Mouse (Mus musculus) limb, embryonic 12.5 days (tissue): ENCODE measurements around the gene R3hdm4. TPM values are rescaled to one million over a fixed set of nuclear protein-coding genes. Genes with fewer than 3 reads are reported as not detected.
"Not testable (repeated sequence)": the region's sequence is repeated elsewhere in the genome, so short reads cannot be mapped to it uniquely, and the experiment has no call there.

Source experiments
- ATAC-seq: fragments of 200-750 bp; cut with Nextera tagmentation; 2 replicates; pipeline ENCODE4 v1.8.0; 2017; ENCODE audit warnings: low read depth, moderate TSS enrichment; ENCODE audit not compliant: insufficient number of reproducible peaks, insufficient read depth, low FRiP score, low TSS enrichment
- H3K27ac ChIP-seq: fragments of 300-500 bp; sonication (generic); 2 replicates; pipeline ENCODE4 v1.5.1; 2016; ENCODE audit warnings: mild to moderate bottlenecking, moderate library complexity
- H3K27me3 ChIP-seq: fragments of 300-500 bp; sonication (generic); 2 replicates; pipeline ENCODE4 v1.6.1; 2016; ENCODE audit warnings: mild to moderate bottlenecking, moderate library complexity
- H3K36me3 ChIP-seq: fragments of 300-500 bp; sonication (generic); 2 replicates; pipeline ENCODE4 v1.6.1; 2016; ENCODE audit warnings: mild to moderate bottlenecking, moderate library complexity
- H3K4me1 ChIP-seq: fragments of 300-500 bp; sonication (generic); replicated peaks from 2 replicates; pipeline ENCODE4 v1.6.1; 2016
- H3K4me2 ChIP-seq: fragments of 300-500 bp; sonication (generic); 2 replicates; pipeline ENCODE4 v1.6.1; 2016; ENCODE audit warnings: mild to moderate bottlenecking, moderate library complexity
- H3K4me3 ChIP-seq: fragments of 300-500 bp; sonication (generic); replicated peaks from 2 replicates; pipeline ENCODE4 v1.5.1; 2016; ENCODE audit warnings: mild to moderate bottlenecking
- H3K9ac ChIP-seq: fragments of 300-500 bp; sonication (generic); replicated peaks from 2 replicates; pipeline ENCODE4 v1.6.1; 2016; ENCODE audit warnings: mild to moderate bottlenecking, moderate library complexity
- H3K9me3 ChIP-seq: fragments of 300-500 bp; sonication (generic); 2 replicates; pipeline ENCODE4 v1.6.1; 2016; ENCODE audit warnings: mild to moderate bottlenecking, moderate library complexity
- WGBS: fragments of 180-500 bp; shearing (Covaris S2); methylation state at CpG from one replicate; pipeline ENCODE4 v1.1.7; 2016; 5-methylcytosine and 5-hydroxymethylcytosine counted together
- polyA plus RNA-seq: library from polyadenylated mRNA; unstranded; fragments of >200 nt; fragmentation: Nextera tagmentation; extraction: Ambion mirVana; gene quantifications from 2 replicates; pipeline ENCODE4 v1.2.1, GENCODE M21; 2016

Gene R3hdm4
- 149 and 161 TPM in 2 replicates for polyA plus RNA-seq

DNA sequence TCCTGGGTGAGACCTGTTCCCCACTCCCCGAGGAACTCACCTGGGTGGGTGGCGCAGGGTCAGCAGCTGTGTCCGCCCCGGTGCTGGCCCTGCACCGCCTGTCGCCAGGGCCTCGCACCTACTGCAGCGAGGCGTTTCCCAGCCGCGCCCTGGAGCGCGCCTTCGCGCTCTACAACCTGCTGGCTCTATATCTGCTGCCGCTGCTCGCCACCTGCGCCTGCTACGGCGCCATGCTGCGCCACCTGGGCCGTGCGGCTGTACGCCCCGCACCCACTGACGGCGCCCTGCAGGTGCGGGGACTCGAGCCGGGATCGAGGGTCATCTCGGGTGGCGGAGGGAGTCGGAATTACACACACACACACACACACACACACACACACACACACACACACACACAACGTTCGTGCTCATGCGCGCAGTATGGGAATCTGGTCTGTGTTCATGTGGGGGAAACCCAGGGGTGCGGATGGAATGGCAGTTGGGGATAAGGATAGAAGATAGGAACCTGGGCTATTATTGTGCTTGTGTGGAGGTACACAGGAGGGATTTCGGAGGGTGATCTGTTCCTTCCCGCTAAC, at the start of gene R3hdm4:
R3hdm4 (minus strand) TSS at position 251 of the 578 bp plus-strand sequence.
- ATAC-seq: no peak
- WGBS: 5% methylated on average over 41 of the region's 41 CpGs
- H3K36me3 ChIP-seq: no peaks in the 10 kb centered on the region
- peaks cover 72% of the 10 kb centered on the region for H3K27me3 ChIP-seq
- peak within 1 kb of the TSS; percentile 55 for H3K4me2 ChIP-seq
- H3K9me3 ChIP-seq: no peaks in the 10 kb centered on the region; the same call in 1 of the 2 replicates
- H3K4me1 ChIP-seq: peaks cover 52% of the 10 kb centered on the region
- H3K9ac ChIP-seq: peak within 1 kb of the TSS; percentile 31; the same call in 1 of the 2 replicates
- peak within 1 kb of the TSS; percentile 36 for H3K4me3 ChIP-seq
- H3K27ac ChIP-seq: no peak within 1 kb of the TSS

GRCm38 (mm10) chr10:79970415-79971182, 49.6 kb upstream of the R3hdm4 start, which contains the start of gene Grin3b:
TSS of gene Grin3b (plus strand) at chr10:79970715.
- peaks cover 51% of the 10 kb centered on the region for H3K36me3 ChIP-seq
- WGBS: 6% methylated on average over 47 of the region's 47 CpGs
- peaks cover 14% of the 10 kb centered on the region for H3K4me1 ChIP-seq
- H3K9ac ChIP-seq: peak within 1 kb of the TSS; percentile 74
- H3K4me3 ChIP-seq: peak within 1 kb of the TSS; percentile 58
- H3K27me3 ChIP-seq: peaks cover 50% of the 10 kb centered on the region
- H3K9me3 ChIP-seq: no peaks in the 10 kb centered on the region
- no peak within 1 kb of the TSS for H3K27ac ChIP-seq
- peak within 1 kb of the TSS; percentile 94 for H3K4me2 ChIP-seq
- 0 out of 2 replicates have a peak, but pooled peaks have one; percentile 15 for ATAC-seq

DNA sequence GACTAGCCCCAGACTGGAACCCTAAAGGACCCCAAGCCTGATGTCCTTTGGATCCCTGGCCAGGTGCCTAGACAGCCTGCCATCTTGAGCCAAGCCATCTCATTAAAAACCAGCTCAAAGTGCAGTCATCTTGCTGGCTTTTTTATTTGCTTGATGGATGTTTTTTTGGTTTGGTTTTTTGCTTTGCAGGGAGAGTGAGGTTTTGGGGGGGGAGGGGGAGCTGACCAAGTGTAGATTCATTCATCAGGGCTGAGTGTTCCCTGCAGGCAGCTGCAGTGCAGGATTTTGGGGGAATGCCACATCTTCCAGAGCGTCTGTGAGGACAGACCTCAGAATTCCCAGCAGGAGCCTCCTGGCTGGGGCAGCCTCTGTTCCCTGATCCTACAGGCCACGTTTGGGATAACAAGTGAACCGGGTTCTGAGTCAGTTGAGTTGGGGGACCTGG, 48.1 kb upstream of the R3hdm4 start:
- 16% methylated on average over 3 of the region's 3 CpGs for WGBS
- Histone ChIP-seq H3K9me3 (no peaks in the 10 kb centered on the region), H3K36me3 (peaks cover 54% of the 10 kb centered on the region), H3K9ac (no peak overlapping the region), H3K27me3 (peaks cover 49% of the 10 kb centered on the region), H3K4me3 (no peak overlapping the region), H3K4me2 (no peak overlapping the region), H3K27ac (no peak overlapping the region), H3K4me1 (peaks cover 14% of the 10 kb centered on the region)
- ATAC-seq: no peak

- H3K4me1 ChIP-seq: peaks cover 14% of the 10 kb centered on the region
- H3K27me3 ChIP-seq: peaks cover 41% of the 10 kb centered on the region
- no peak overlapping the region for H3K4me2 ChIP-seq
- peaks cover 58% of the 10 kb centered on the region for H3K36me3 ChIP-seq
- H3K9me3 ChIP-seq: no peaks in the 10 kb centered on the region
- no peak overlapping the region for H3K4me3 ChIP-seq
- no peak for ATAC-seq
- H3K9ac ChIP-seq: no peak overlapping the region
- WGBS: 97% methylated on average over 1 of the region's 1 CpGs
- no peak overlapping the region for H3K27ac ChIP-seq
Measured at GRCm38 (mm10) chr10:79968181-79968580, 47.2 kb upstream of the R3hdm4 start.

DNA sequence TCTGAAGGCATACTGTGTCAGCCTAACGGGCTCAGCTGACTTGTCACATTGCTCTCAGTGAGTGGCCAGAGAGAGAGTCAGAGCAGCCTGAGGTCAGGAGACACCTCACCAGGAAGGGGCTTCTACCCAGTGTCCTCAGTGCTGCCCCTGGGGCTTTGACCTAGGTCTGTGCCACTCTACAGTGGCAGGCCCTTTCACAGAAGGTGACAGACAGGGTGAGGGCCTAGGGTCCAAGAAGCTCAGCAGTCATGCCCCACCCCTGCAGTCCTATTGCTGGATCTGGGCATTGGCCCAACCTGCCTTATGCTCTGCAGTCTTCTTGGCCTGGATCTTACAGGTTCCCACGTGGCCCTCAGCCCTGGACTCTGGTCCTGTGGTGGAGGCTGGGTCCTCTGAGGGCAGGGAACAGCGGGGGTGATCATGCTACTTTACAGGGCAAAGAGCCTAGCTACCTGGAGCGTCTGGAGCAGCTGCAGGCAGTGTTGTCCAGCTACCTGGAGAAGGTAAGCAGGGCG, 45.9 kb upstream of the R3hdm4 start:
- no peak overlapping the region for H3K4me3 ChIP-seq
- WGBS: 90% methylated on average over 5 of the region's 5 CpGs
- no peaks in the 10 kb centered on the region for H3K9me3 ChIP-seq
- H3K27ac ChIP-seq: no peak overlapping the region
- no peak overlapping the region for H3K9ac ChIP-seq
- H3K36me3 ChIP-seq: peaks cover 70% of the 10 kb centered on the region
- peaks cover 30% of the 10 kb centered on the region for H3K27me3 ChIP-seq
- H3K4me2 ChIP-seq: no peak overlapping the region
- peaks cover 14% of the 10 kb centered on the region for H3K4me1 ChIP-seq
- ATAC-seq: no peak

- H3K36me3 ChIP-seq: peaks cover 79% of the 10 kb centered on the region
- no peak for ATAC-seq
- no peak overlapping the region for H3K4me2 ChIP-seq
- no peak overlapping the region for H3K4me3 ChIP-seq
- no peak overlapping the region for H3K9ac ChIP-seq
- peaks cover 14% of the 10 kb centered on the region for H3K27me3 ChIP-seq
- WGBS: 87% methylated on average over 5 of the region's 5 CpGs
- no peak overlapping the region for H3K27ac ChIP-seq
- no peaks in the 10 kb centered on the region for H3K9me3 ChIP-seq
- H3K4me1 ChIP-seq: peaks cover 10% of the 10 kb centered on the region
Measured at GRCm38 (mm10) chr10:79965325-79965724, 44.3 kb upstream of the R3hdm4 start.

DNA sequence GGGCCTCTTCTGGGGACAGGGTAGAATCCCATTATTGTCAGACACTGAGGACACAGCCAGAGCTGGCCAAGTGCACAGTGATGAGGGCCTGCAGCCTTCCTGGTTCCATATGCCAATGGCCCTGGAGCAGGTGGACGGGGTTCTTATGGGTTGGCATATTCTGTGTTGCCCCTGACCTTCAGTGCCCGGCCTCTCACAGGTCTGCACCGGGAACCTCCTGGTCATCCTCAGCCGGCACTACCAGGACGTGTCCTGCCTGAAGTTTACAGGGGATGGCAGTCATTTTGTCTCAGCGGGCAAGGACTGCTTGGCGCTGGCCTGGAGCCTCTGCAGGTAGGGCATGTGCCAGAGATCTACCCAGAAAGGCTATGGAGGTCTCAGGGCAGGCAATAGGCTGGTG, 43.7 kb upstream of the R3hdm4 start:
- H3K4me3 ChIP-seq: no peak overlapping the region
- 93% methylated on average over 7 of the region's 7 CpGs for WGBS
- H3K27ac ChIP-seq: no peak overlapping the region
- ATAC-seq: no peak
- H3K4me1 ChIP-seq: peaks cover 10% of the 10 kb centered on the region
- peaks cover 9% of the 10 kb centered on the region for H3K27me3 ChIP-seq
- peaks cover 79% of the 10 kb centered on the region for H3K36me3 ChIP-seq
- H3K9me3 ChIP-seq: no peaks in the 10 kb centered on the region
- H3K4me2 ChIP-seq: no peak overlapping the region
- H3K9ac ChIP-seq: no peak overlapping the region

DNA sequence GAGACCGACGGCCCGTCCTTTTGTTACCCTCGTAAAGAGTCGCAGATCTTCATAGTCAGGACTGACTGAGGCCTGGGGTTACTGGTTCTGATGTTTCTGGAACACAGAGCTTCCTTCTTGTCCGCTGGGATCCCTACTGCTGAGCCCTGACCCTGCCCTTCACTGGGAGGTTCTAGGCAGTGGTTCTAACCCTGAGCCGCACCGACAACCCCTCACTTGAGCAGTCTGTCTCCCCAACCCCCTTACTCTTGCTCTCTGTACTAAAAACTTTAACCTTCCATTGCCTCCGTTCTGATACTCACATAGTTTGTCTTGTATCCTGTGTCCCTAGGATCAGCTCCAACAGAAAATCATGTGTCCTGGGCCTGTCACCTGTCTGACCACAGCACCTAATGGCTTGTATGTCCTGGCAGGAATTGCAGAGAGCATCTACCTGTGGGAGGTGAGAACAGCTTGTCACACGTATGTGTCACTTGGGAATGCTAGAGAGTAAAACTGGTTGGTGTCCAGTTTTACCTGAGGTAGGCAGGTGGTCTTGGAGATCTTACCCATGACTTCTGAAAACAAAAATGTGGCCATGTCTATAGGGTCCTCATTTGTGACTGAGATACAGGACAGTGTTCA, 39.8 kb upstream of the R3hdm4 start:
- Histone ChIP-seq H3K27ac (no peak overlapping the region; the same call in 1 of the 2 replicates), H3K4me1 (peaks cover 21% of the 10 kb centered on the region), H3K9me3 (no peaks in the 10 kb centered on the region), H3K27me3 (no peaks in the 10 kb centered on the region), H3K36me3 (peaks cover 47% of the 10 kb centered on the region), H3K4me3 (peak overlapping the region; percentile 97), H3K9ac (peak overlapping the region; percentile 83), H3K4me2 (peak overlapping the region; percentile 74)
- no peak for ATAC-seq
- 16% methylated on average over 10 of the region's 10 CpGs for WGBS

GRCm38 (mm10) chr10:79959847-79960601, 39.0 kb upstream of the R3hdm4 start, which contains the start of gene Wdr18:
TSS of gene Wdr18 (plus strand) at chr10:79960152.
- H3K27ac ChIP-seq: peak within 1 kb of the TSS; percentile 75
- peaks cover 39% of the 10 kb centered on the region for H3K36me3 ChIP-seq
- peaks cover 28% of the 10 kb centered on the region for H3K4me1 ChIP-seq
- WGBS: under 1% methylated on average over 61 of the region's 61 CpGs
- H3K9me3 ChIP-seq: no peaks in the 10 kb centered on the region
- no peaks in the 10 kb centered on the region for H3K27me3 ChIP-seq
- peak within 1 kb of the TSS; percentile 74 for H3K4me2 ChIP-seq
- H3K9ac ChIP-seq: peak within 1 kb of the TSS; percentile 83
- ATAC-seq: peak; percentile 96
- H3K4me3 ChIP-seq: peak within 1 kb of the TSS; percentile 97

DNA sequence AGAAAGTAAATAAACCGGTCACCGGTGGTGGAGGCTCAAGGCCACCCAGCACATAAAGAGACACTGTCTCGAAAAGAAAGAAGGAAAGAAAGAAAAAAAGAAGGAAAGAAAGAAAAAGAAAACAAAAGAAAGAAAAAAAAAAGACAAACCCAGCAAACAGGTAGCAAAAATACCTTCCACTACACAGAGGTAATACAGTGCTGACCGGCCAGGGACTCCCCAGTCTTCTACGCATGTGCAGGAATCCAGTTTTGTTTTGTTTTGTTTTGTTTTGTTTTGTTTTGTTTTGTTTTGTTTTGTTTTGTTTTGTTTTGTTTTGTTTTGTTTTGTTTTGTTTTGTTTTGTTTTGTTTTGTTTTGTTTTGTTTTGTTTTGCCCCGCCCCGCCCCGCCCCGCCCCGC, 38.4 kb upstream of the R3hdm4 start:
- not testable (repeated sequence) for H3K27me3 ChIP-seq, H3K9ac ChIP-seq, H3K9me3 ChIP-seq, H3K27ac ChIP-seq, ATAC-seq
- WGBS: 36% methylated on average over 10 of the region's 10 CpGs
- peaks cover 33% of the 10 kb centered on the region for H3K36me3 ChIP-seq
- peaks cover 29% of the 10 kb centered on the region for H3K4me1 ChIP-seq
- H3K4me2 ChIP-seq: peak overlapping the region; percentile 74
- H3K4me3 ChIP-seq: peak overlapping the region; percentile 97
